Mouse (Mus musculus): Measurements from ENCODE around the gene Trim26. TPM values are rescaled to one million over a fixed set of nuclear protein-coding genes. Genes with fewer than 3 reads are reported as not detected.

The Trim26 gene
- total and polyA plus RNA-seq, 3 experiments = 17.0 to 19.3 (median 19.1) TPM

GRCm38 (mm10) chr17:36897065-36897464 is 60.1 kb downstream of the Trim26 start:
- Histone ChIP-seq H3K9ac (ENCODE audit: low read depth, low read length) (no peak overlapping the region), H3K4me3 (no peak overlapping the region), H3K27me3 (ENCODE audit: control insufficient read depth, insufficient read depth, low read length) (no peaks in the 10 kb centered on the region), H3K79me2 (replicated peaks; ENCODE audit: control insufficient read depth, insufficient read depth, low read length) (no peaks in the 10 kb centered on the region), H3K36me3 (ENCODE audit: control insufficient read depth, insufficient read depth, low read length) (no peaks in the 10 kb centered on the region), H3K4me1 (ENCODE audit: control insufficient read depth, insufficient read depth, low read length) (no peaks in the 10 kb centered on the region), H3K27ac (no peak overlapping the region)
- intact Hi-C loops (cut with DNase I) = no loop called here
- no peak for TF ChIP-seq CTCF (IDR thresholded peaks at IDR 0.05)
- TF ChIP-seq POLR2A (IDR thresholded peaks at IDR 0.05; ENCODE audit: insufficient read depth, low read depth, low read length) = no peak
- TF ChIP-seq EP300 (IDR thresholded peaks at IDR 0.05; ENCODE audit: insufficient read depth, low read depth, low read length) = no peak
- no peak for DNase-seq

- intact Hi-C loops (cut with DNase I) = no loop called here
- Histone ChIP-seq H3K79me2 (replicated peaks; ENCODE audit: control insufficient read depth, insufficient read depth, low read length) (no peaks in the 10 kb centered on the region), H3K36me3 (ENCODE audit: control insufficient read depth, insufficient read depth, low read length) (no peaks in the 10 kb centered on the region), H3K9ac (ENCODE audit: low read depth, low read length) (no peak within 1 kb of the TSS), H3K4me1 (ENCODE audit: control insufficient read depth, insufficient read depth, low read length) (no peaks in the 10 kb centered on the region), H3K27me3 (ENCODE audit: control insufficient read depth, insufficient read depth, low read length) (no peaks in the 10 kb centered on the region), H3K27ac (no peak within 1 kb of the TSS), H3K4me3 (no peak within 1 kb of the TSS)
- 55% methylated on average over 6 of the region's 6 CpGs for WGBS
- no peak for DNase-seq
- TF ChIP-seq EP300 (IDR thresholded peaks at IDR 0.05; ENCODE audit: insufficient read depth, low read depth, low read length) = no peak
- TF ChIP-seq POLR2A (IDR thresholded peaks at IDR 0.05; ENCODE audit: insufficient read depth, low read depth, low read length) = no peak
- TF ChIP-seq CTCF (IDR thresholded peaks at IDR 0.05) = no peak
Measured at GRCm38 (mm10) chr17:36897552-36898205, 60.7 kb downstream of the Trim26 start, which contains the start of gene Trim31. Trim31 (plus strand) TSS chr17:36898118.

GRCm38 (mm10) chr17:36899376-36899775 is 62.4 kb downstream of the Trim26 start:
- H3K27me3 ChIP-seq (ENCODE audit: control insufficient read depth, insufficient read depth, low read length) = no peaks in the 10 kb centered on the region
- intact Hi-C loops (cut with DNase I) = no loop called here
- no peak overlapping the region for H3K27ac ChIP-seq
- no peak overlapping the region for H3K9ac ChIP-seq (ENCODE audit: low read depth, low read length)
- 71% methylated on average over 4 of the region's 4 CpGs for WGBS
- H3K4me1 ChIP-seq (ENCODE audit: control insufficient read depth, insufficient read depth, low read length) = no peaks in the 10 kb centered on the region
- H3K36me3 ChIP-seq (ENCODE audit: control insufficient read depth, insufficient read depth, low read length) = no peaks in the 10 kb centered on the region
- no peaks in the 10 kb centered on the region for H3K79me2 ChIP-seq (replicated peaks; ENCODE audit: control insufficient read depth, insufficient read depth, low read length)
- no peak for DNase-seq
- TF ChIP-seq CTCF (IDR thresholded peaks at IDR 0.05) = no peak
- TF ChIP-seq POLR2A (IDR thresholded peaks at IDR 0.05; ENCODE audit: insufficient read depth, low read depth, low read length) = no peak
- no peak for TF ChIP-seq EP300 (IDR thresholded peaks at IDR 0.05; ENCODE audit: insufficient read depth, low read depth, low read length)
- H3K4me3 ChIP-seq = no peak overlapping the region

- DNase-seq = no peak
- intact Hi-C loops (cut with DNase I) = no loop called here
- Histone ChIP-seq H3K79me2 (replicated peaks; ENCODE audit: control insufficient read depth, insufficient read depth, low read length) (no peaks in the 10 kb centered on the region), H3K4me3 (no peak overlapping the region), H3K27ac (no peak overlapping the region), H3K27me3 (ENCODE audit: control insufficient read depth, insufficient read depth, low read length) (no peaks in the 10 kb centered on the region), H3K9ac (ENCODE audit: low read depth, low read length) (no peak overlapping the region), H3K36me3 (ENCODE audit: control insufficient read depth, insufficient read depth, low read length) (no peaks in the 10 kb centered on the region), H3K4me1 (ENCODE audit: control insufficient read depth, insufficient read depth, low read length) (no peaks in the 10 kb centered on the region)
- WGBS = 67% methylated on average over 5 of the region's 5 CpGs
- no peak for TF ChIP-seq CTCF (IDR thresholded peaks at IDR 0.05)
- no peak for TF ChIP-seq POLR2A (IDR thresholded peaks at IDR 0.05; ENCODE audit: insufficient read depth, low read depth, low read length)
- no peak for TF ChIP-seq EP300 (IDR thresholded peaks at IDR 0.05; ENCODE audit: insufficient read depth, low read depth, low read length)
Measured at GRCm38 (mm10) chr17:36900001-36900400, 63.1 kb downstream of the Trim26 start.

- Histone ChIP-seq H3K36me3 (ENCODE audit: control insufficient read depth, insufficient read depth, low read length) (no peaks in the 10 kb centered on the region), H3K27me3 (ENCODE audit: control insufficient read depth, insufficient read depth, low read length) (no peaks in the 10 kb centered on the region), H3K27ac (no peak overlapping the region), H3K4me1 (ENCODE audit: control insufficient read depth, insufficient read depth, low read length) (no peaks in the 10 kb centered on the region), H3K79me2 (replicated peaks; ENCODE audit: control insufficient read depth, insufficient read depth, low read length) (no peaks in the 10 kb centered on the region), H3K9ac (ENCODE audit: low read depth, low read length) (no peak overlapping the region), H3K4me3 (no peak overlapping the region)
- intact Hi-C loops (cut with DNase I) = no loop called here
- TF ChIP-seq CTCF (IDR thresholded peaks at IDR 0.05) (peak; percentile 47), EP300 (IDR thresholded peaks at IDR 0.05; ENCODE audit: insufficient read depth, low read depth, low read length) (no peak), POLR2A (IDR thresholded peaks at IDR 0.05; ENCODE audit: insufficient read depth, low read depth, low read length) (no peak)
- DNase-seq = no peak
- 25% methylated on average over 1 of the region's 1 CpGs for WGBS
Measured at GRCm38 (mm10) chr17:36900691-36901090, 63.8 kb downstream of the Trim26 start.

GRCm38 (mm10) chr17:36903651-36904050 is 66.7 kb downstream of the Trim26 start:
- 49% methylated on average over 3 of the region's 3 CpGs for WGBS
- H3K27me3 ChIP-seq (ENCODE audit: control insufficient read depth, insufficient read depth, low read length) = no peaks in the 10 kb centered on the region
- no peaks in the 10 kb centered on the region for H3K36me3 ChIP-seq (ENCODE audit: control insufficient read depth, insufficient read depth, low read length)
- H3K9ac ChIP-seq (ENCODE audit: low read depth, low read length) = no peak overlapping the region
- no peak overlapping the region for H3K4me3 ChIP-seq
- no peaks in the 10 kb centered on the region for H3K4me1 ChIP-seq (ENCODE audit: control insufficient read depth, insufficient read depth, low read length)
- no peaks in the 10 kb centered on the region for H3K79me2 ChIP-seq (replicated peaks; ENCODE audit: control insufficient read depth, insufficient read depth, low read length)
- H3K27ac ChIP-seq = no peak overlapping the region
- TF ChIP-seq EP300 (IDR thresholded peaks at IDR 0.05; ENCODE audit: insufficient read depth, low read depth, low read length) (no peak), CTCF (IDR thresholded peaks at IDR 0.05) (no peak), POLR2A (IDR thresholded peaks at IDR 0.05; ENCODE audit: insufficient read depth, low read depth, low read length) (no peak)
- no peak for DNase-seq
- intact Hi-C loops (cut with DNase I) = no loop called here

Measured in heart, adult 2 months (tissue).